Mouse (Mus musculus): ENCODE data around the gene Wasf2.
A peak's percentile ranks its signal among the peaks of the same experiment; 100 is the strongest.

Wasf2 gene

GRCm38 (mm10) chr4:133202254-133202653 lies 71.9 kb downstream of the Wasf2 start:
- no peak for DNase-seq (ENCODE audit: low spot score)

GRCm38 (mm10) chr4:133203591-133203990 lies 73.3 kb downstream of the Wasf2 start:
- no peak for DNase-seq (ENCODE audit: low spot score)

- DNase-seq (ENCODE audit: low spot score) = no peak
Measured at GRCm38 (mm10) chr4:133204379-133204778, 74.1 kb downstream of the Wasf2 start.

- DNase-seq (ENCODE audit: low spot score) = peak; percentile 84
Measured at GRCm38 (mm10) chr4:133209366-133209765, 79.1 kb downstream of the Wasf2 start.

- DNase-seq (ENCODE audit: low spot score) = no peak
Measured at GRCm38 (mm10) chr4:133210023-133210787, 79.9 kb downstream of the Wasf2 start.

GRCm38 (mm10) chr4:133210788-133211390 lies 80.6 kb downstream of the Wasf2 start:
- DNase-seq (ENCODE audit: low spot score) = no peak

- no peak for DNase-seq (ENCODE audit: low spot score)
Measured at GRCm38 (mm10) chr4:133211751-133212561, 81.7 kb downstream of the Wasf2 start, which contains the start of the genes Cd164l2 and Gpr3. Gene Cd164l2 (plus strand): TSS chr4:133212131. Gene Gpr3 (minus strand): TSS chr4:133212536.

GRCm38 (mm10) chr4:133212562-133213267 lies 82.4 kb downstream of the Wasf2 start:
- peak; percentile 87 for DNase-seq (ENCODE audit: low spot score)

GRCm38 (mm10) chr4:133213268-133213590 lies 82.9 kb downstream of the Wasf2 start:
- peak; percentile 44 for DNase-seq (ENCODE audit: low spot score)

GRCm38 (mm10) chr4:133213661-133214060 lies 83.4 kb downstream of the Wasf2 start:
- no peak for DNase-seq (ENCODE audit: low spot score)

GRCm38 (mm10) chr4:133217641-133218040 lies 87.3 kb downstream of the Wasf2 start:
- DNase-seq (ENCODE audit: low spot score) = peak; percentile 87

- DNase-seq (ENCODE audit: low spot score) = no peak
Measured at GRCm38 (mm10) chr4:133218745-133219144, 88.4 kb downstream of the Wasf2 start.

- peak; percentile 66 for DNase-seq (ENCODE audit: low spot score)
Measured at GRCm38 (mm10) chr4:133220656-133221055, 90.4 kb downstream of the Wasf2 start.

GRCm38 (mm10) chr4:133221701-133222100 lies 91.4 kb downstream of the Wasf2 start:
- DNase-seq (ENCODE audit: low spot score) = no peak

- DNase-seq (ENCODE audit: low spot score) = no peak
Measured at GRCm38 (mm10) chr4:133223875-133224274, 93.6 kb downstream of the Wasf2 start.

- no peak for DNase-seq (ENCODE audit: low spot score)
Measured at GRCm38 (mm10) chr4:133226073-133226472, 95.8 kb downstream of the Wasf2 start.

GRCm38 (mm10) chr4:133227636-133228035 lies 97.3 kb downstream of the Wasf2 start:
- DNase-seq (ENCODE audit: low spot score) = peak; percentile 55

- no peak for DNase-seq (ENCODE audit: low spot score)
Measured at GRCm38 (mm10) chr4:133229582-133229981, 99.3 kb downstream of the Wasf2 start.

GRCm38 (mm10) chr4:133233285-133233976 lies 103.1 kb downstream of the Wasf2 start:
- DNase-seq (ENCODE audit: low spot score) = peak; percentile 69

- DNase-seq (ENCODE audit: low spot score) = no peak
Measured at GRCm38 (mm10) chr4:133234771-133235170, 104.5 kb downstream of the Wasf2 start.

GRCm38 (mm10) chr4:133235415-133235814 lies 105.1 kb downstream of the Wasf2 start:
- DNase-seq (ENCODE audit: low spot score) = no peak

All from embryo, embryonic 10.5 days (tissue).